Mouse (Mus musculus): ENCODE data around the gene Grm3.

GRCm38 (mm10) chr5:9703385-9704009, 21.5 kb downstream of the Grm3 start:
- no peak for TF ChIP-seq CTCF (conservative IDR thresholded peaks at IDR 0.05; ENCODE audit: insufficient read depth, insufficient read length, low read depth, low read length)
- no peak for TF ChIP-seq POLR2A (IDR thresholded peaks at IDR 0.05; ENCODE audit: low read depth, low read length)

Measured in kidney, adult 2 months (tissue).